Mouse (Mus musculus): ENCODE measurements around the gene Clec3a. TPM values are rescaled to one million over a fixed set of nuclear protein-coding genes. Genes with fewer than 3 reads are reported as not detected.

The Clec3a gene
- total RNA-seq, 4 experiments from 2014 or later, result not detected

- DNase-seq (ENCODE audit: low spot score in 2 of 2), result no peak
These were observed 38.1 kb downstream of the Clec3a start for GRCm38 (mm10) chr8:114455953-114456352.

GRCm38 (mm10) chr8:114458113-114458784 is 40.4 kb downstream of the Clec3a start:
- no peak for DNase-seq (ENCODE audit: low spot score in 2 of 2)

- DNase-seq (ENCODE audit: low spot score in 2 of 2), result no peak
These were observed 42.7 kb downstream of the Clec3a start for GRCm38 (mm10) chr8:114460600-114460999.

- no peak for DNase-seq (ENCODE audit: low spot score in 2 of 2)
These were observed 44.7 kb downstream of the Clec3a start for GRCm38 (mm10) chr8:114462591-114462990.

GRCm38 (mm10) chr8:114463305-114463704 is 45.4 kb downstream of the Clec3a start:
- no peak for DNase-seq (ENCODE audit: low spot score in 2 of 2)

- DNase-seq (ENCODE audit: low spot score in 2 of 2), result no peak
These were observed 50.8 kb downstream of the Clec3a start for GRCm38 (mm10) chr8:114468526-114469207.

- DNase-seq (ENCODE audit: low spot score in 2 of 2), result no peak
These were observed 51.3 kb downstream of the Clec3a start for GRCm38 (mm10) chr8:114469208-114469590.

GRCm38 (mm10) chr8:114473546-114473945 is 55.7 kb downstream of the Clec3a start:
- no peak for DNase-seq (ENCODE audit: low spot score in 2 of 2)

Other genes starting within 250 kb of the Clec3a start
- gene Vat1l, start 212.5 kb upstream of the Clec3a start, total RNA-seq (2022), result 10 to 100 TPM; 44.4 to 61.3 (median 51.1) TPM
- 10 to 100 TPM; 18.8 to 21.0 (median 19.8) TPM for gene Wwox, start 21.6 kb downstream of the Clec3a start, total RNA-seq (2022)

Measured in left cerebral cortex, adult 8-10 months (tissue).